Mouse (Mus musculus): ENCODE measurements around the gene Rpl36. TPM values are rescaled to one million over a fixed set of nuclear protein-coding genes. Genes with fewer than 3 reads are reported as not detected.

The Rpl36 gene
- polyA plus RNA-seq (2012) = 8,768 and 8,813 TPM in 2 replicates

GRCm38 (mm10) chr17:56613236-56613844 lies at the start of gene Rpl36:
Rpl36 (plus strand) TSS chr17:56613416.

GRCm38 (mm10) chr17:56584257-56585130 lies 28.7 kb upstream of the Rpl36 start, which contains the start of the genes Safb2 and Safb:
Safb2 (minus strand) TSS chr17:56584585.
Safb (plus strand) TSS chr17:56584825.

GRCm38 (mm10) chr17:56609452-56610171 lies 3.6 kb upstream of the Rpl36 start, which contains the start of gene 2410015M20Rik:
2410015M20Rik (minus strand) TSS chr17:56609771.

GRCm38 (mm10) chr17:56626754-56627470 lies 13.7 kb downstream of the Rpl36 start, which contains the start of gene Lonp1:
Lonp1 (minus strand) TSS chr17:56626887.

GRCm38 (mm10) chr17:56627530-56628277 lies 14.5 kb downstream of the Rpl36 start, which contains the start of gene Catsperd:
Catsperd (plus strand) TSS chr17:56628143.

Other genes starting within 250 kb of the Rpl36 start
- gene Ptprs, start 136.9 kb upstream of the Rpl36 start, polyA plus RNA-seq (2012) = 146 and 239 TPM in 2 replicates
- not detected in 2 replicates for gene Znrf4, start 101.0 kb upstream of the Rpl36 start, polyA plus RNA-seq (2012)
- gene Gm20219, start 59.0 kb upstream of the Rpl36 start, polyA plus RNA-seq (2012) = 0.79 and 1.2 TPM in 2 replicates
- gene Safb2, start 28.8 kb upstream of the Rpl36 start, polyA plus RNA-seq (2012) = 222 and 401 TPM in 2 replicates
- gene Safb, start 28.6 kb upstream of the Rpl36 start, polyA plus RNA-seq (2012) = 122 and 190 TPM in 2 replicates
- gene 2410015M20Rik, start 3.6 kb upstream of the Rpl36 start, polyA plus RNA-seq (2012) = 289 and 328 TPM in 2 replicates
- gene Lonp1, start 13.5 kb downstream of the Rpl36 start, polyA plus RNA-seq (2012) = 83.3 and 99.4 TPM in 2 replicates
- gene Catsperd, start 14.7 kb downstream of the Rpl36 start, polyA plus RNA-seq (2012) = 0.08 and 0.35 TPM in 2 replicates
- gene Ranbp3, start 59.9 kb downstream of the Rpl36 start, polyA plus RNA-seq (2012) = 104 and 107 TPM in 2 replicates
- 280 and 302 TPM in 2 replicates for gene Ndufa11, start 104.4 kb downstream of the Rpl36 start, polyA plus RNA-seq (2012)
- 15.8 and 18.8 TPM in 2 replicates for gene Vmac, start 104.6 kb downstream of the Rpl36 start, polyA plus RNA-seq (2012)
- gene Nrtn, start 144.1 kb downstream of the Rpl36 start, polyA plus RNA-seq (2012) = 3.7 and 4.5 TPM in 2 replicates
- 83.8 and 107 TPM in 2 replicates for gene Dus3l, start 151.3 kb downstream of the Rpl36 start, polyA plus RNA-seq (2012)
- 14.2 and 18.3 TPM in 2 replicates for gene Prr22, start 156.8 kb downstream of the Rpl36 start, polyA plus RNA-seq (2012)
- gene Rfx2, start 217.6 kb downstream of the Rpl36 start, polyA plus RNA-seq (2012) = 36.0 and 39.0 TPM in 2 replicates